Mouse (Mus musculus) CH12.LX (cell line): ENCODE measurements at regions not wholly inside any gene's neighbourhood (a gene's known extent, or its start where the extent isn't known, plus 50 kb on each side); places are given as distances from the start of the nearest gene placed in this dataset.

Source experiments
- DNase-seq: peaks from one replicate; pipeline ENCODE4 v3.0.0-alpha.2; 2013; ENCODE audit errors: extremely low read depth
- H3K27ac ChIP-seq: 2 replicates; pipeline ENCODE4 v1.5.1; 2012; ENCODE audit warnings: low read depth, mild to moderate bottlenecking, control low read depth, moderate library complexity; ENCODE audit not compliant: insufficient read depth
- H3K27me3 ChIP-seq: replicated peaks from 2 replicates; pipeline ENCODE3; 2012; ENCODE audit warnings: inconsistent platforms
- H3K36me3 ChIP-seq, 2 experiments: replicated peaks in 1 of 2; 2 replicates each; pipeline versions ENCODE3 to v1.6.1; 2012; ENCODE audit warnings: inconsistent platforms in 1 of 2, low read length in 1 of 2, mild to moderate bottlenecking in 1 of 2, mixed read lengths in 1 of 2, moderate library complexity in 1 of 2; ENCODE audit not compliant: control insufficient read depth in 1 of 2, insufficient read depth in 1 of 2
- H3K4me1 ChIP-seq, 2 experiments: 2 replicates each; pipeline ENCODE4 v1.6.1; 2012; ENCODE audit warnings: inconsistent platforms in 1 of 2, moderate library complexity in 1 of 2; ENCODE audit not compliant: insufficient read depth in 2 of 2, control insufficient read depth in 1 of 2
- H3K4me2 ChIP-seq: 2 replicates; pipeline ENCODE4 v1.6.1; 2012; ENCODE audit warnings: low read depth, mild to moderate bottlenecking, control low read depth; ENCODE audit not compliant: poor library complexity, insufficient read depth, severe bottlenecking
- H3K4me3 ChIP-seq, 3 experiments: fragments of 150-350 bp in 1 of 3; sonication (generic) in 1 of 3; replicated peaks in 1 of 3; 2 replicates each; pipeline versions ENCODE3 to v1.5.1; 2011 to 2012; ENCODE audit warnings: low read depth in 2 of 3, low read length in 2 of 3, mild to moderate bottlenecking in 2 of 3, moderate library complexity in 2 of 3, control low read depth in 1 of 3, improper control_type of control experiment in 1 of 3, inconsistent platforms in 1 of 3, mixed read lengths in 1 of 3; ENCODE audit not compliant: poor library complexity in 1 of 3
- H3K79me2 ChIP-seq: replicated peaks from 2 replicates; pipeline ENCODE4 v1.6.1; 2012; ENCODE audit warnings: mild to moderate bottlenecking, moderate library complexity; ENCODE audit not compliant: control insufficient read depth, poor library complexity, insufficient read depth, severe bottlenecking; ENCODE audit errors: extremely low read depth
- H3K9ac ChIP-seq: 2 replicates; pipeline ENCODE4 v1.6.1; 2012; ENCODE audit warnings: low read depth, mild to moderate bottlenecking, control low read depth, moderate library complexity; ENCODE audit not compliant: insufficient read depth
- H3K9me3 ChIP-seq: replicated peaks from 2 replicates; pipeline ENCODE3; 2012; ENCODE audit warnings: low read length, inconsistent platforms, mixed read lengths
- BHLHE40 ChIP-seq: IDR thresholded peaks from 2 replicates; pipeline ENCODE4 v1.6.1; 2011; ENCODE audit warnings: mild to moderate bottlenecking, low read depth, low read length, improper control_type of control experiment
- CHD1 ChIP-seq: IDR thresholded peaks from 2 replicates; pipeline ENCODE4 v1.6.1; 2012; ENCODE audit warnings: low read depth, low read length, improper control_type of control experiment, inconsistent platforms
- ELF1 ChIP-seq: IDR thresholded peaks from 2 replicates; pipeline ENCODE4 v1.6.1; 2014; ENCODE audit warnings: low read depth, mild to moderate bottlenecking, inconsistent platforms, low read length, improper control_type of control experiment
- EP300 ChIP-seq: IDR thresholded peaks from 2 replicates; pipeline ENCODE4 v1.6.1; 2011; ENCODE audit warnings: low read length, improper control_type of control experiment
- ETS1 ChIP-seq: conservative IDR thresholded peaks from 2 replicates; pipeline ENCODE4 v1.6.1; 2012; ENCODE audit warnings: low read depth, mild to moderate bottlenecking, inconsistent platforms, low read length, improper control_type of control experiment, moderate library complexity
- IRF4 ChIP-seq: IDR thresholded peaks from 2 replicates; pipeline ENCODE4 v1.6.1; 2014; ENCODE audit warnings: low read depth, mild to moderate bottlenecking, inconsistent platforms, low read length, improper control_type of control experiment
- JUN ChIP-seq: IDR thresholded peaks from 2 replicates; pipeline ENCODE4 v1.6.1; 2011; ENCODE audit warnings: low read depth, mild to moderate bottlenecking, low read length, improper control_type of control experiment, moderate library complexity; ENCODE audit not compliant: insufficient read depth
- JUND ChIP-seq: conservative IDR thresholded peaks from 2 replicates; pipeline ENCODE4 v1.6.1; 2011; ENCODE audit warnings: low read depth, low read length, improper control_type of control experiment
- MAX ChIP-seq: IDR thresholded peaks from 2 replicates; pipeline ENCODE4 v1.6.1; 2011; ENCODE audit warnings: low read length, improper control_type of control experiment
- MEF2A ChIP-seq: IDR thresholded peaks from 2 replicates; pipeline ENCODE4 v1.6.1; 2014; ENCODE audit warnings: low read depth, mild to moderate bottlenecking, inconsistent platforms, low read length, improper control_type of control experiment, borderline replicate concordance
- MYC ChIP-seq: IDR thresholded peaks from 2 replicates; pipeline ENCODE4 v1.6.1; 2011; ENCODE audit warnings: low read depth, mild to moderate bottlenecking, improper control_type of control experiment, low read length
- NRF1 ChIP-seq: IDR thresholded peaks from 2 replicates; pipeline ENCODE4 v1.6.1; 2014; ENCODE audit warnings: low read depth, mild to moderate bottlenecking, inconsistent platforms, low read length, improper control_type of control experiment, moderate library complexity
- PAX5 ChIP-seq: IDR thresholded peaks from 2 replicates; pipeline ENCODE4 v1.6.1; 2012; ENCODE audit warnings: low read length, inconsistent platforms, mixed read lengths
- POLR2AphosphoS2 ChIP-seq: IDR thresholded peaks from 2 replicates; pipeline ENCODE4 v1.6.1; 2011; ENCODE audit warnings: low read depth, low read length, improper control_type of control experiment
- SMC3 ChIP-seq: IDR thresholded peaks from 2 replicates; pipeline ENCODE4 v1.6.1; 2011; ENCODE audit warnings: low read depth, low read length, improper control_type of control experiment
- dilution Hi-C: fragments of 300-500 bp; cut with MboI; formaldehyde crosslinking; loops from 2 replicates; pipeline ENCODE4 v1.14.3; 2020; ENCODE audit warnings: low sequenced_read_pairs; ENCODE audit not compliant: extremely low pct_unique_long_range_greater_than_20kb, extremely low pct_ligation_motif_present
- in situ Hi-C: fragments of 300-500 bp; cut with MboI; formaldehyde crosslinking; loops from 3 replicates; pipeline ENCODE4 v1.14.3; 2019; ENCODE audit warnings: low sequenced_read_pairs, low pct_ligation_motif_present, low pct_unique_long_range_greater_than_20kb, mixed read lengths

DNA sequence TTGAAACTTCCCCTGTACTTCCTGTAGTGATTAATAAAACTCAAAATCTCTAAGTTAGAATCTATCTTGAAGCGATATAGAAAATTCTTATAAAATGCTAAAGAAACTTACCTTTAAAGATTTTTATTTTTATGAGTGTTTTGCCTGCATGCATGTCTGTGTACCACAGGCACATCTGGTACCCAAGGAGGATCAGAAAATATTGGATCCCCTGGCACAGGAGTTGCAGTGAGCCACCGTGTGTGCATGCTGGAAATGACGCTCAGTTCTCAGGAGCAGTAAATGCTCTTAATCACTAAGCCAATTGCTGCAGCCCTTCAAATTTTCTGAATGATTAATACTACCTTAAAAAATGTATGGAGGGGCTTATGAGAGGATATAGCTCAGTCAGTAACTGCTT lies 142.8 kb upstream of the 4931417E11Rik start:
- Histone ChIP-seq H3K9ac (no peak overlapping the region), H3K4me1 (no peaks in the 10 kb centered on the region), H3K27me3 (no peaks in the 10 kb centered on the region), H3K79me2 (no peaks in the 10 kb centered on the region), H3K9me3 (peaks cover 23% of the 10 kb centered on the region), H3K27ac (no peak overlapping the region), H3K4me2 (no peak overlapping the region), H3K4me3 (no peak overlapping the region), H3K36me3 (no peaks in the 10 kb centered on the region)
- in situ Hi-C loops (no loop called here), dilution Hi-C loops (no loop called here)
- no peak for DNase-seq
- TF ChIP-seq JUN (no peak), PAX5 (no peak), EP300 (no peak)

DNA sequence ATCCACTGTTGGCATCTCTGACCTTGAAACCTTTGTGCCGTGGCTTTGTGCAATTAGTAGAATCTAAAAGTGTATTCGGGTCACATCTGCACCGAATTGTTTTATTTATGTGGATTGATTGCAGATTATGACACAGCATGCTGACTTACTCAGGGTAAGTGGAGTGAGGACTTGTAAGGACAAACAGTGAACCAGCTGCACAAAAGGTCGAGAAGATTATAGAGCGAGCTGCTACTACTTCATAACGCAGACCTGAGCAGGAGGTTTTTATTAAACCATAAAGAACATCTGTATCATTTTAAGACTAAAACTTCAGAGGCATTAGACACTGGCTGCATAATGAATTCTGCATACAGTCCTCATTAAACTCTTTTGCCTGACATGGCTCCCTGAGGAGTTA lies 142.4 kb upstream of the 4931417E11Rik start:
- in situ Hi-C loops, result no loop called here
- H3K9me3 ChIP-seq, result peaks cover 23% of the 10 kb centered on the region
- no peaks in the 10 kb centered on the region for H3K36me3 ChIP-seq

DNA sequence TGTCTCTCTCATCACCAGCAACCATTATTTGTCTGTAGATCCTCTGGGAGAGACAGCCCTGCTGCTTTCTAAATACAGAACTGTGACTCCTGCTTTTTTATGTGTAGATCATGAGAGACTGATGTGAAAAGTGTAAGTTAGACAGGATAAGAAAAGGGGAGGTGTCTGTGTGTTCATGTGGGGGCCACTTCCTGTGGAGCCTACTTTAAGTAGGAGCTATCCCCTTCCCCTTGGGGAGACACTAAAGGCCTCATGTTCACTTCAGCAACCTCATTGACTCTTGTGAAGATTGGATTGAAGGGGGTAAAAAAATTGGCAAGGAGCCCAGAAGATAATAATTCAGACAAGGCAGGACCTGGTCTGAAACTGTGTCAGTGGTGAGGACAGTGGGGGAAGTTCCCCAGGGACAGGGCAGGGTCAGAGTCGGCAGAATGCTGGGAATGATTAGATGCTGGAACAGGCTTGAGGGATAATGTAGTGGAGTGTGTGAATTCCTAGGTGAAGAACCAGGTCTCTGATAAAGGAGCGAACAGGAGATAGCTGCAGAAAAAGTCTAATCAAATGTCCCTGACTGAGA lies 140.7 kb upstream of the 4931417E11Rik start:
- dilution Hi-C loops, result no loop called here
- H3K79me2 ChIP-seq, result no peaks in the 10 kb centered on the region

More for the DNA sequence above, 142.4 kb upstream of the 4931417E11Rik start:
- no peak overlapping the region for H3K4me3 ChIP-seq
- TF ChIP-seq ETS1 (no peak), EP300 (no peak), SMC3 (no peak), ELF1 (no peak), JUND (no peak)
- TF ChIP-seq, all 38 proteins: peak for 0
- Histone ChIP-seq H3K9ac (no peak overlapping the region), H3K27ac (no peak overlapping the region), H3K4me2 (no peak overlapping the region), H3K27me3 (no peaks in the 10 kb centered on the region), H3K4me1 (no peaks in the 10 kb centered on the region), H3K79me2 (no peaks in the 10 kb centered on the region)
- no peak for DNase-seq
- dilution Hi-C loops, result no loop called here

More for the DNA sequence above, 140.7 kb upstream of the 4931417E11Rik start:
- no peak for DNase-seq
- Histone ChIP-seq H3K4me2 (no peak overlapping the region), H3K9ac (no peak overlapping the region)
- no peak for TF ChIP-seq JUN
- TF ChIP-seq PAX5, result no peak
- no peak for TF ChIP-seq SMC3
- no peak for TF ChIP-seq IRF4
- TF ChIP-seq BHLHE40, result no peak
- TF ChIP-seq NRF1, result no peak
- TF ChIP-seq MEF2A, result no peak
- no peak for TF ChIP-seq POLR2AphosphoS2
- no peak for TF ChIP-seq MAX
- no peak for TF ChIP-seq CHD1
- no peak for TF ChIP-seq ELF1
- no peak for TF ChIP-seq MYC
- TF ChIP-seq, all 38 proteins: peak for 0
- in situ Hi-C loops, result no loop called here
- Histone ChIP-seq H3K4me1 (no peaks in the 10 kb centered on the region), H3K27ac (no peak overlapping the region), H3K27me3 (no peaks in the 10 kb centered on the region), H3K9me3 (peaks cover 20% of the 10 kb centered on the region), H3K36me3 (no peaks in the 10 kb centered on the region), H3K4me3 (no peak overlapping the region)
